7 mouse cellular contexts compared by ENCODE assay signal in genomic region chr1:162476531-162477080, GRCm38 (mm10). TPM values are rescaled to one million over a fixed set of nuclear protein-coding genes. Genes with fewer than 3 reads are reported as not detected.
DNase-seq lines count a peak whose midpoint lies in the region; ATAC-seq and TF ChIP-seq lines count a peak whose summit lies in the region.

No protein-coding gene starts in this region.

- 0 out of 2 replicates have a peak, but pooled peaks cover 7% of the 10 kb centered on the region for H3K4me1 ChIP-seq in lung, embryonic 16.5 days (replicated peaks; ENCODE audit: control insufficient read depth, insufficient read depth, low read length)
- H3K4me1 ChIP-seq in embryonic facial prominence, embryonic 14.5 days (ENCODE audit: control insufficient read depth, insufficient read depth, low read length) = peaks cover 8% of the 10 kb centered on the region
- peaks cover 18% of the 10 kb centered on the region for H3K4me1 ChIP-seq in limb, embryonic 10.5 days
- no peaks in the 10 kb centered on the region; the same call in 1 of the 2 replicates for H3K4me1 ChIP-seq in thymus, adult 2 months (replicated peaks; ENCODE audit: control insufficient read depth, insufficient read depth, low read length)

- no peaks in the 10 kb centered on the region for H3K9me3 ChIP-seq in lung, embryonic 16.5 days (ENCODE audit: control insufficient read depth, low read length)
- H3K9me3 ChIP-seq in embryonic facial prominence, embryonic 14.5 days (ENCODE audit: control insufficient read depth, low read length) = no peaks in the 10 kb centered on the region
- no peaks in the 10 kb centered on the region for H3K9me3 ChIP-seq in limb, embryonic 10.5 days (replicated peaks)

- DNase-seq in lung, postnatal 25 days (ENCODE audit: low spot score) = no peak
- DNase-seq in embryonic facial prominence, embryonic 14.5 days (ENCODE audit: low spot score) = no peak
- DNase-seq in limb, embryonic 10.5 days (ENCODE audit: low spot score) = peak; percentile 31
- peak; percentile 12 for DNase-seq in retina, embryonic 14.5 days (ENCODE audit: low spot score)
- no peak for DNase-seq in thymus, adult 2 months
- no peak for DNase-seq in lung, postnatal 14 days

- H3K9ac ChIP-seq in lung, embryonic 16.5 days (ENCODE audit: low read length) = no peak overlapping the region
- 0 out of 2 replicates have a peak overlapping the region, but pooled peaks have one; percentile 1 for H3K9ac ChIP-seq in embryonic facial prominence, embryonic 14.5 days (ENCODE audit: low read depth, low read length)

- H3K27me3 ChIP-seq in lung, embryonic 16.5 days (ENCODE audit: control insufficient read depth, insufficient read depth, low read depth, low read length) = peaks cover 19% of the 10 kb centered on the region
- peaks cover 33% of the 10 kb centered on the region for H3K27me3 ChIP-seq in embryonic facial prominence, embryonic 14.5 days (replicated peaks; ENCODE audit: control insufficient read depth, insufficient read depth, low read length)
- H3K27me3 ChIP-seq in limb, embryonic 10.5 days (ENCODE audit: low read depth, poor library complexity, severe bottlenecking) = peaks cover 35% of the 10 kb centered on the region
- peaks cover 3% of the 10 kb centered on the region for H3K27me3 ChIP-seq in thymus, adult 2 months (ENCODE audit: control insufficient read depth, insufficient read depth, low read length)

- TF ChIP-seq CTCF in thymus, adult 2 months (IDR thresholded peaks at IDR 0.05; ENCODE audit: borderline replicate concordance, control insufficient read depth, extremely low read depth, insufficient read depth, low read length, poor library complexity) = no peak

- WGBS in lung, embryonic 16.5 days = 2% methylated on average over 19 of the region's 19 CpGs
- WGBS in embryonic facial prominence, embryonic 14.5 days = 3% methylated on average over 19 of the region's 19 CpGs
- 3% methylated on average over 19 of the region's 19 CpGs for WGBS in limb, embryonic 10.5 days
- 11% methylated on average over 19 of the region's 19 CpGs for WGBS in thymus, adult 2 months

- no peaks in the 10 kb centered on the region for H3K36me3 ChIP-seq in lung, embryonic 16.5 days (ENCODE audit: control insufficient read depth, insufficient read depth, low read length)
- no peaks in the 10 kb centered on the region for H3K36me3 ChIP-seq in embryonic facial prominence, embryonic 14.5 days (ENCODE audit: control insufficient read depth, insufficient read depth, low read length)
- no peaks in the 10 kb centered on the region for H3K36me3 ChIP-seq in limb, embryonic 10.5 days
- H3K36me3 ChIP-seq in thymus, adult 2 months (ENCODE audit: control insufficient read depth, insufficient read depth, low read length) = no peaks in the 10 kb centered on the region

- peak overlapping the region; percentile 100 for H3K4me2 ChIP-seq in lung, embryonic 16.5 days (ENCODE audit: low read depth, low read length)
- peak overlapping the region; percentile 98 for H3K4me2 ChIP-seq in embryonic facial prominence, embryonic 14.5 days (ENCODE audit: low read depth, low read length)

- TF ChIP-seq POLR2A in thymus, adult 2 months (IDR thresholded peaks at IDR 0.05; ENCODE audit: control insufficient read depth, extremely low read depth, insufficient read depth, low read length, poor library complexity) = no peak

- ATAC-seq in lung, embryonic 16.5 days (ENCODE audit: low read depth) = no peak
- ATAC-seq in embryonic facial prominence, embryonic 14.5 days (ENCODE audit: low read depth) = 0 out of 2 replicates have a peak, but pooled peaks have one; percentile 4

- H3K27ac ChIP-seq in lung, embryonic 16.5 days (ENCODE audit: low read length) = no peak overlapping the region
- H3K27ac ChIP-seq in embryonic facial prominence, embryonic 14.5 days (replicated peaks; ENCODE audit: low read depth, low read length) = no peak overlapping the region
- no peak overlapping the region for H3K27ac ChIP-seq in limb, embryonic 10.5 days
- no peak overlapping the region for H3K27ac ChIP-seq in thymus, adult 2 months (ENCODE audit: control insufficient read depth, insufficient read depth, low read length)

- peak overlapping the region; percentile 70 for H3K4me3 ChIP-seq in lung, embryonic 16.5 days (ENCODE audit: low read length)
- H3K4me3 ChIP-seq in embryonic facial prominence, embryonic 14.5 days (ENCODE audit: low read depth, low read length) = peak overlapping the region; percentile 68
- H3K4me3 ChIP-seq in limb, embryonic 10.5 days = peak overlapping the region; percentile 65
- H3K4me3 ChIP-seq in thymus, adult 2 months (ENCODE audit: control insufficient read depth, insufficient read depth, low read length) = no peak overlapping the region

RNA-seq across cellular contexts. Expression of gene Dnm3, which starts 1.2 kb away (rescaled TPM):
- 2.8 and 3.0 TPM in 2 replicates for polyA plus RNA-seq in lung, embryonic 16.5 days (2015; fragmentation: Nextera tagmentation; extraction: Ambion mirVana)
- 9.1 and 10.7 TPM in 2 replicates for polyA plus RNA-seq in embryonic facial prominence, embryonic 14.5 days (2014; fragmentation: Nextera tagmentation; extraction: Ambion mirVana)
- polyA plus RNA-seq in limb, embryonic 10.5 days (2016; fragmentation: Nextera tagmentation; extraction: Ambion mirVana) = 5.8 and 11.6 TPM in 2 replicates
- polyA plus RNA-seq in thymus, adult 2 months (2012; rRNA removed) = 1.1 TPM in 2 replicates

Comparison
In these comparisons a context has a peak if more than half of its experiments do, and no peak if none do; other contexts are left out.
1. DNase-seq: peak in limb, embryonic 10.5 days (single experiment) and retina, embryonic 14.5 days (single experiment); none in lung, postnatal 25 days (single experiment), embryonic facial prominence, embryonic 14.5 days (single experiment), thymus, adult 2 months (single experiment) and lung, postnatal 14 days (single experiment).